Mouse (Mus musculus) Patski (cell line): ENCODE measurements around the gene Srgn. TPM values are rescaled to one million over a fixed set of nuclear protein-coding genes. Genes with fewer than 3 reads are reported as not detected.
A peak's percentile ranks its signal among the peaks of the same experiment; 100 is the strongest.
"Not testable (repeated sequence)": the region's sequence is repeated elsewhere in the genome, so short reads cannot be mapped to it uniquely, and the experiment has no call there.

Experiments
- ATAC-seq: fragments of 100-300 bp; one replicate; pipeline ENCODE4 v1.8.0; 2021
- CTCF ChIA-PET: fragments of 350-600 bp; sonication (Branson Sonifier 250); formaldehyde crosslinking; loops from one replicate; lab custom pipeline; 2022; ENCODE audit warnings: inconsistent platforms; lab: Charles Lee
- POLR2A ChIA-PET: fragments of 350-600 bp; sonication (Branson Sonifier 250); formaldehyde crosslinking; loops from one replicate; lab custom pipeline; 2022; ENCODE audit warnings: antibody characterized with exemption, inconsistent platforms; lab: Charles Lee
- DNase-seq: peaks from one replicate; pipeline ENCODE4 v3.0.0-alpha.2; 2011; ENCODE audit warnings: low read depth, low spot score
- H3K27me3 ChIP-seq: fragments of 371-371 bp; one replicate; pipeline ENCODE4 v1.5.1; 2021
- CTCF ChIP-seq: fragments of 100-300 bp; IDR thresholded peaks from one replicate; pipeline ENCODE4 v1.5.1; 2021
- in situ Hi-C: fragments of 300-500 bp; cut with MboI; formaldehyde crosslinking; loops from 3 replicates; pipeline ENCODE4 v1.11.1; 2018; ENCODE audit warnings: low pct_unique_long_range_greater_than_20kb, mixed read lengths
- polyA plus RNA-seq: library from polyadenylated mRNA; unstranded; gene quantifications from one replicate; pipeline ENCODE4 v1.2.3, GENCODE M21; 2021

Gene Srgn
- polyA plus RNA-seq, 1 experiment from 2014 or later = not detected

DNA sequence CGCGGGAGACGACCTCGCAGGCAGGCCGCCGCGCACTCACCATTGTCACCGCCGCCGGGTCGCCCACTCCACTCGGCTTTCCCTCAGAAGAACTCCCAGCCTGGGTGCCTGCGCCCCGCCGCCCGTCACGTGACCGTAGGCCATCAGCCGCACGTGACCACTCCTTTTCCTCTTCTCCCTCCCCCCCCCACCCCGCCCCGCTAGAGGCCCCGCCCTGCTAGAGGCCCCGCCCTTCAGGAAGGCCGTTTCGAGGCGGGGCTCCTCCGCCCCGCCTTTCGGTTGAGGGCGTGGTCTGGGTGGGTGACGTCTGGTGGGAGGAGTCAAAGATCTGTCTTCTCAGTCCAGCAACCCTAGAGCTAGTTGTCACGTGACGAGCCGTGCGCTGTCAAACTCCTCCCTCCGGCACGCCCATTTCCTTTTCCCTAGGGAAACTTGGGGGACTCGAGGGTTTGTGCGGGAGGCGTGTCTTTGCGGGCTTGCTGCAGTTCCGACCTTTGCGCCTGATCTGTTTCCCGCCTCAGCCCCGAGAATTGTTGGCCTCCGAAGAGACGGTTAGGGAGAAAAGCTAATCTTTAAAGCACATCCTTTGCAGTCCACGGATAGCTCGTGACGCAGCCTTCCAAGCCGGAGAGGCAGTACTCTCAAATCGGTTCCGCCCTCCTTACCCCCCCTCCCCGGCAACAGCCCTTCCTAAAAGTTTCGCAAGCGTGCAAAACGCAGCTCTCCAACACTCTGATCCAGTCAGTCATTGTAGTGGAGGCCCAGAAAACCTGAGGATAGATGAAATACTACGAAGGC, 40.4 kb downstream of the Srgn start, which contains the start of gene Vps26a:
Gene Vps26a, minus strand, starts transcription at position 188 of the 798 bp plus-strand sequence.
- no peak for TF ChIP-seq CTCF

DNA sequence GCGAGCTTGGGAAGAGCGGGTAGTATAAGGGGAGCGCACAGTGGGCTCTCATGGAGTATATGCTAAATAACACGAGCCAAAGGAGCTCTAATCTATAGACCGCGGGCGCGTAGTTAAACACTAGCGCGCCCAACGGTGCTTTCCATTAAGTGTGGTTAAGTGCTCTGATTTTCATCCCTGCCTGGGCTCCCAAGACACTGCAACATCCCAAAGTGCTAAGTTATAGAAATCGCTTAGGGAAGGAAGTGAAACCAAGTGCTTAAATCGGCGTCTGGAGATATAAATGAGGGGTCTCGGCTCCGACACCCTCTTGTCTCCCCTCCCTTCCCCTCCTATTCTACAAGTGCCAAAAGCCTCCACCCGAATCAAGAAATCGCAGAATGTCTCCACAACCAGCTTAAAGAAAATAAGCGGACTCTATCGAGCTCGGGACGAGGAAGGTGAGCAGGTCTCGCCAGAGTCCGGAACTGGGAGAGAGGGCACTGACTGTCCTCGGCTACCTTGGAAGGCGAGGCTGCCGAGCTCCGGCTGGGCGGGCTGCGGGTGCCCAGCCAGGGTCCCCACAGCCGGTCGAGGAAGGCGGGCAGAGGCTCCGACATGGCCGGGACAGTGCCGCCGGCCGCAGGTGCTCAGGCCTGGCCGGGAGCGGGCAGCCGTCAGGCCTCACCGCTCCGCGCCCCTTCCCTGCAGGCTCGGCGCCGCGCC, 41.2 kb downstream of the Srgn start:
- TF ChIP-seq CTCF = no peak
- ChIA-PET POLR2A (interaction anchor here (0.6 to 1.1 kb wide), 2 partner anchors 25 to 315 kb away, joined by 3 to 4 read pairs; no protein-coding TSS in a partner anchor), CTCF (interaction anchor here (0.5 to 2.3 kb wide), 4 partner anchors 11 to 40 kb away, joined by 3 to 8 read pairs (median 3); no protein-coding TSS in a partner anchor)
- no peak for DNase-seq
- in situ Hi-C loops = no loop called here
- peak; percentile 72 for ATAC-seq
- peaks cover 4% of the 10 kb centered on the region for H3K27me3 ChIP-seq

More for the DNA sequence above, 40.4 kb downstream of the Srgn start, which contains the start of gene Vps26a:
- H3K27me3 ChIP-seq = peaks cover 4% of the 10 kb centered on the region
- CTCF ChIA-PET = interaction anchor here (1.0 to 2.3 kb wide), 2 partner anchors 15 to 17 kb away, joined by 3 to 8 read pairs; no protein-coding TSS in a partner anchor
- in situ Hi-C loops = no loop called here
- DNase-seq (peak; percentile 98), ATAC-seq (peak; percentile 80)
- POLR2A ChIA-PET = no interaction called here

DNA sequence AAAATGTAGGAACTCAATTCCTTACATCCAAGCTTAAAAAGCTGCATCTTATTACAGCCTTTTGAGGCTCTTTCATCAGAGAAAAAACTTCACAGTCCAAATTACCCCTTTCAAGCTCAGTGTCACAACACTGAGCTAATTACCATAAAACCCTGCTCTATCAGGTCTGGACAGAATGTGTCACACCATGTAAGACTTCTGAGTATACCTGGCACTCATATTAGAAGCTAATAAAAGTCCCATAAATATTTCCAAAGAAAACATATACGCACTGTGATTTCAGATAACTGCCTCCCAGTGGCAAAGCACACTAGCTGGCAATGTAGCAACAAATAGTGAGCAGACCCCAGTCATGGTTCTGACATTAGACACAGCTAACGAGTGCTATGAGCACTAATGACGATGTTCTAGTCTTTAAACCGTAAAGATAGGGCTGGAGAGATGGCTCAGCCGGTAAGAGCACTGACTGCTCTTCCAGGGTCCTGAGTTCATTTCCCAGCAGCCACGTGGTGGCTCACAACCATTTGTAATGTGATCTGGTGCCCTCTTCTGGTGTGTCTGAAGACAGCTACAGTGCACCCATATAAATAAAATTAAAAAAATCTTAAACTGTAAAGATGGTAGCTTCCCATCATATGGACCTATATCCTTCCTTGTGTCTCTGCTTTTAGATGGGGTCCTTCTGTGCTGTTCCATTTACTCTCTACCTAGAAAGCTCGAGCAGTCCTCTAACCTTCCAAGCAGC, 46.0 kb downstream of the Srgn start:
- TF ChIP-seq CTCF = peak; percentile 34
- ChIA-PET POLR2A (no interaction called here), CTCF (interaction anchor here (1.1 to 3.0 kb wide), 3 partner anchors 10 to 49 kb away, joined by 3 to 11 read pairs (median 6); no protein-coding TSS in a partner anchor)
- ATAC-seq (no peak), DNase-seq (no peak)
- H3K27me3 ChIP-seq = no peaks in the 10 kb centered on the region
- in situ Hi-C loops = no loop called here

DNA sequence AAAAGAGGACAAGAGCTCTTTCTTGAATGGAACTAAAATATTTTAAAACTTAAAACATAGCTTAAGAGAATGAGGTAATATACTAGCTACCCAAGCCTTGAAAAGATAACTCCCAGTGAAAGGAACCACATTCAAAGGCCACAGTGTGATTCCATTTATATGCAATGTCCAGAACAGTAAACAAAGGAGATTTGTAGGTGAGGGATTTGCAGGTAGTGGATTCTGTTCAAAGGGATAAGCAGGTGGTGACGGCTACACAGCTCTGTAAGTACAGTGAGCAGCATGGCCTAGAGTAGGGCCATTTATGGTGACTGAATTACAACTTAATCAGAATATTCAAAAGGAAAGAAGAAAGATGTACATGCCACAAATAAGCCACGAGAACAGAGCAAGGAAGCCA, 50.3 kb downstream of the Srgn start:
- CTCF ChIA-PET = no interaction called here
- POLR2A ChIA-PET = no interaction called here
- H3K27me3 ChIP-seq = no peaks in the 10 kb centered on the region
- in situ Hi-C loops = no loop called here
- TF ChIP-seq CTCF = no peak
- ATAC-seq (no peak), DNase-seq (no peak)

DNA sequence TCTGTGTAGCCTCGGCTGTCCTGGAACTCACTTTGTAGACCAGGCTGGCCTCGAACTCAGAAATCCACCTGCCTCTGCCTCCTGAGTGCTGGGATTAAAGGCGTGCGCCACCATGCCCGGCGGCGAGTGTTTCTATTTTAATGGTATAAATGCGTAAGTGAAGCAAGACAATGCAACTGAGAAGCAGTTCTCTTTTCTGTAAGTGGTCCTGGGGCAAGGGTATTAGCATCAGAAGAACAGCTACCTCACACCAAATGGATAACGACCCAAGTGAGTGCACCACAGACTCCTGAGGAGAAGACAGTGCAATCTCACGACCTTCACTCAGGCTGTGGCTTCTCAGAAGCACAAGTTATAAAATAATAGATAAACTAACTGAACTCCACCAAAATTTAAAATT, 52.3 kb downstream of the Srgn start:
- ATAC-seq (no peak), DNase-seq (no peak)
- in situ Hi-C loops = no loop called here
- no peaks in the 10 kb centered on the region for H3K27me3 ChIP-seq
- TF ChIP-seq CTCF = no peak
- ChIA-PET CTCF (interaction anchor here (1.1 kb wide), 1 partner anchor 11 kb away, joined by 3 read pairs; no protein-coding TSS in a partner anchor), POLR2A (no interaction called here)

DNA sequence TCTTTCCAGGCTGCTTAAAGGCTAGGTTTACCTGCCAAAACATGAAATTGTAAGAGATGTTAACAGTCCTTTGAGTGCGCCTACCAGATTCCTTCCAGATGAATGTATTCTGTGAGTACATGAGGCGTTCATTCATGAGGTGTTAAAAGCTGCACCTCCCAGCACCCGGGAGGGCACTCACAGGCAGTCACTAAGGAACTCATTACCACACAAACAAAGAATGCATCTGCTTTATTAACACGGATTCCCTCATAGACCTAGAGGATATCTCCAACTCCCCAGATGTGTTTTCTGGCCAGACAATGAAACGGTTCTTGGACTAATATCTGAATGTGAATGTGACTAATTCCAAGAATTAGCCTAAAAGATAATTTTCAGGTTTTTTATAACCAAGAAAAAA, 56.1 kb downstream of the Srgn start:
- ChIA-PET CTCF (interaction anchor here (1.5 to 3.3 kb wide), 2 partner anchors 10 to 14 kb away, joined by 8 to 11 read pairs; partner anchors contain the start of gene Vps26a), POLR2A (interaction anchor here (0.6 kb wide), 1 partner anchor 195 kb away, joined by 3 read pairs; no protein-coding TSS in a partner anchor)
- H3K27me3 ChIP-seq = no peaks in the 10 kb centered on the region
- no peak for DNase-seq
- in situ Hi-C loops = no loop called here
- peak; percentile 85 for ATAC-seq
- TF ChIP-seq CTCF = no peak

DNA sequence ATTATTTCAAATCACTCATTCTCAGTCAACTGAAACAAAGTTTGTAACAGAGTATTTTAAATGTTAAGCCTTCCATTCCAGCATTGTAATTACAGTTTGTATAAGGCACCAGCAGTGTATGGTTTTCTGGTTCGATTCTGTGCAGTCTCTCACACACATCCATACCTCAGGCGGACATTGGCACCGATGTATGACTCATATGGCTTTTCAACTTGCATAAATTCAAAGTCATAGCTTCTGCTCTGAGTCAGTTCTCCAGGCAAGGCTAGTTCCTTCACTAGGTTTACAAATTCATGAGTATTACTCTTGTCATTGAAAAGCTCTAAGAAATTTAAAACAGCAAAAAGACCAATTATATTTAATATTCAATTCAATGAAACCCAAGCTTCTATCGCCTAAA, 57.5 kb downstream of the Srgn start:
- no peak for DNase-seq
- ChIA-PET POLR2A (no interaction called here), CTCF (interaction anchor here (0.9 to 3.3 kb wide), 3 partner anchors 11 to 17 kb away, joined by 3 to 11 read pairs (median 3); partner anchors contain the start of gene Vps26a)
- no peak for TF ChIP-seq CTCF
- ATAC-seq = no peak
- no peaks in the 10 kb centered on the region for H3K27me3 ChIP-seq
- in situ Hi-C loops = no loop called here

DNA sequence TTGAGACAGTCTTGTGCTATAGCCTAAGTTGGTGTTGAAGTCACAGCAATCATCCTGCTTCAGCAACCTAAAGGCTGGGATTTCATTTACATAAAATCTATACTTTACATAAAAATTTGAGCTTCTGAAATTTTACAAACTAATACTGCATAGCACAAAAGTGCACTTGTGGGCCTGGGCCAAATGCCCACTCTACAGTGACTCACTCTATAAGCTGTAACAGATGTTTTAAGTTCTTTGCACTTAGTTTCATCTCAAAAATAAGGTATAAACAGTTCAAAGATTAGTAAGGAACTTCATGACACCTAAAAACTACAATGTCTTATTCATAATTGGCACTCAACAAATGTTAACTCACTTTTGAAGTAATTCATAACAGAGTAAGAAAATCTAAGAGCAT, 65.9 kb downstream of the Srgn start:
- ChIA-PET POLR2A (interaction anchor here (1.0 to 1.4 kb wide), 2 partner anchors 17 to 24 kb away, joined by 3 to 4 read pairs; no protein-coding TSS in a partner anchor), CTCF (no interaction called here)
- ATAC-seq (no peak), DNase-seq (no peak)
- in situ Hi-C loops = no loop called here
- TF ChIP-seq CTCF = no peak
- no peaks in the 10 kb centered on the region for H3K27me3 ChIP-seq

DNA sequence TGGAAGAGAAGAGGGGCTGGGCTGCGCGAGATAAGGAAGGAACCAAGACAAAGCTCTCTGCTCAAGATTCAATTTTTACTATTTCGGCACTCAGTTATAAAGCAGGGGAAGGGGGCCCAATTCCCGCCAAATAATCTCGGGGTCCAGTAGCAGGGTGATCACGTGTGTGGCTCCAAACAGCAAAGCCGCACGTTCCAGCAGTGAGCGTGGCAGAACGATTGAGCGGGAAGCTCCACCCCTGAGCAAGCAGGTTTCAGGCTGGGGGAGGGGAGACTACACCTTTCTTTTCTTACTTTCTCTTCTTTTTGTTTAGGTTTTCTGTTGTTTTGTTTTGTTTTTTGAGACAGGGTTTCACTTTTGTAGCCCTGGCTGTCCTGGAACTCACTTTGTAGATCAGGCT, 75.2 kb downstream of the Srgn start:
- DNase-seq, CTCF ChIA-PET, H3K27me3 ChIP-seq, in situ Hi-C loops, POLR2A ChIA-PET, ATAC-seq: not testable (repeated sequence)

DNA sequence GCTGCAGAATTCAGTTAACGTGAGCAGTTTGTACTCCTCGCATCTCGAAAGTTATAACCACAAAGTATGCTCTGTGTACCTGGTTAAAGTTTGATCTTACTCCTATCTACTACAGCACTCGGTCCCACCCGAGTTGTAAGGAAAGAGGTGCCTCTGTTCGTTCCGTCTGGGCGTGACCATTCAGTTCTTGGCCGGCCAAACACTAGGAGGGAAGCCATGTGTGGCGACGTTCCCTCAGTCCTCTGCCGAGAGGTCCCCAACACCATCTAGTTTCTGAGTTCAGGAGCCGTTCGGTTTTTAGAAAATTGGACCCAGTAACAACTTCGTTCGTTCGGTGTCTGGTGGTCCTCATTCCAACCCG, 77.0 kb downstream of the Srgn start:
- POLR2A ChIA-PET = interaction anchor here (1.4 kb wide), 1 partner anchor 20 kb away, joined by 3 read pairs; no protein-coding TSS in a partner anchor
- TF ChIP-seq CTCF = no peak
- CTCF ChIA-PET = interaction anchor here (1.5 kb wide), 1 partner anchor 17 kb away, joined by 3 read pairs; no protein-coding TSS in a partner anchor
- ATAC-seq = no peak
- DNase-seq = no peak
- H3K27me3 ChIP-seq = no peaks in the 10 kb centered on the region
- in situ Hi-C loops = no loop called here
